Mouse (Mus musculus) ES-Bruce4 (cell line): ENCODE data around the gene Luc7l3. TPM values are rescaled to one million over a fixed set of nuclear protein-coding genes. Genes with fewer than 3 reads are reported as not detected.

Experiments used
- H3K27ac ChIP-seq: 2 replicates; pipeline ENCODE4 v1.5.1; 2012; ENCODE audit warnings: low read length, inconsistent platforms; ENCODE audit not compliant: insufficient read depth
- H3K27me3 ChIP-seq: 2 replicates; pipeline ENCODE4 v1.6.1; 2012; ENCODE audit warnings: mild to moderate bottlenecking, low read length, inconsistent platforms; ENCODE audit not compliant: control insufficient read depth, poor library complexity, insufficient read depth, severe bottlenecking
- H3K36me3 ChIP-seq: 2 replicates; pipeline ENCODE4 v1.6.1; 2012; ENCODE audit warnings: inconsistent platforms, mild to moderate bottlenecking, low read length, moderate library complexity; ENCODE audit not compliant: control insufficient read depth, poor library complexity, insufficient read depth, severe bottlenecking
- H3K4me1 ChIP-seq: one replicate; pipeline ENCODE4 v1.8.1; 2011; ENCODE audit warnings: low read length; ENCODE audit not compliant: control insufficient read depth, insufficient read depth
- H3K4me3 ChIP-seq: 2 replicates; pipeline ENCODE4 v1.5.1; 2011; ENCODE audit warnings: low read depth, mild to moderate bottlenecking, low read length
- H3K9ac ChIP-seq: 2 replicates; pipeline ENCODE4 v1.6.1; 2012; ENCODE audit warnings: low read depth, mild to moderate bottlenecking, inconsistent platforms; ENCODE audit not compliant: poor library complexity, severe bottlenecking
- H3K9me3 ChIP-seq: replicated peaks from 2 replicates; pipeline ENCODE4 v1.6.1; 2012; ENCODE audit warnings: mild to moderate bottlenecking, low read length, inconsistent platforms; ENCODE audit not compliant: control insufficient read depth, poor library complexity, insufficient read depth, severe bottlenecking
- CTCF ChIP-seq: IDR thresholded peaks from one replicate; pipeline ENCODE4 v1.8.1; 2011; ENCODE audit warnings: low read depth, low read length
- EP300 ChIP-seq: IDR thresholded peaks from 2 replicates; pipeline ENCODE4 v1.6.1; 2011; ENCODE audit warnings: low read depth, low read length; ENCODE audit not compliant: insufficient read depth
- POLR2A ChIP-seq: IDR thresholded peaks from one replicate; pipeline ENCODE4 v1.8.1; 2011; ENCODE audit warnings: low read length; ENCODE audit not compliant: insufficient read depth
- polyA plus RNA-seq: library from polyadenylated mRNA; stranded (reverse); fragments of >200 nt; gene quantifications from 2 replicates; pipeline ENCODE4 v1.2.4, GENCODE M21; 2011; ENCODE audit warnings: low read depth; ENCODE audit not compliant: missing spikeins, insufficient read depth, insufficient read length

The Luc7l3 gene
- polyA plus RNA-seq, 1 experiment, result 223 TPM

DNA sequence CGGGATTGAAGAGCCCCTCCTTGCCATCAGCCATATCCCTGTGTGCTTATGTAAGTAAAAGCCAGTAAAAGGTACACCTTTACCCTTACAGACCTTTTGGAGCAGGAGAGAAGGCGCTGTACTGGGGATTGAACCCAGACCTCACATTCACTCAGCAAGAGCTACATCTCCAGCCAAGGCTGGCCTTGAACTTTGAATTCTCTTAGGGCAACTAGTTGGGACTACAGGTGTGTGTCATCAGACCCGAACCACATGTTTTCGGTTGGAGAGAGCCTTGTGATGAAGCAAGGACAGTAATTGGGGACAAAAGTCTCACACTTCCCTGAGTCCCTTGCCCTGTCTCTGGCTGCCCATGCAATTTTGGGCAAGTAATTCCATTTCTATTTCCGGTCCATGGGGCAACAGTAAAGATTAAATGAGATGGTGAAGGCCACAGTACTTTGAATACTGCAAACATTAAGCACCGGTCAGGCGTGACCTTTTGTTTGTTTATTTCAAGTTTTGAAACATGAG, 25.3 kb upstream of the Luc7l3 start:
- Histone ChIP-seq H3K27ac (no peak overlapping the region), H3K4me1 (no peaks in the 10 kb centered on the region), H3K27me3 (no peaks in the 10 kb centered on the region), H3K9me3 (no peaks in the 10 kb centered on the region), H3K4me3 (no peak overlapping the region), H3K36me3 (no peaks in the 10 kb centered on the region), H3K9ac (no peak overlapping the region)
- no peak for TF ChIP-seq CTCF
- no peak for TF ChIP-seq EP300
- no peak for TF ChIP-seq POLR2A

- H3K27ac ChIP-seq, result no peak overlapping the region
- H3K4me3 ChIP-seq, result no peak overlapping the region
- H3K9ac ChIP-seq, result no peak overlapping the region
- TF ChIP-seq CTCF, result no peak
- H3K9me3 ChIP-seq, result no peaks in the 10 kb centered on the region
- H3K4me1 ChIP-seq, result no peaks in the 10 kb centered on the region
- H3K27me3 ChIP-seq, result no peaks in the 10 kb centered on the region
- H3K36me3 ChIP-seq, result no peaks in the 10 kb centered on the region
Observed at GRCm38 (mm10) chr11:94346611-94347010, 24.8 kb upstream of the Luc7l3 start.

- no peaks in the 10 kb centered on the region for H3K27me3 ChIP-seq
- H3K9me3 ChIP-seq, result no peaks in the 10 kb centered on the region
- no peak overlapping the region for H3K9ac ChIP-seq
- TF ChIP-seq POLR2A, result no peak
- TF ChIP-seq CTCF, result no peak
- no peak for TF ChIP-seq EP300
- H3K36me3 ChIP-seq, result no peaks in the 10 kb centered on the region
- H3K4me1 ChIP-seq, result no peaks in the 10 kb centered on the region
- H3K27ac ChIP-seq, result no peak overlapping the region
- no peak overlapping the region for H3K4me3 ChIP-seq
Observed at GRCm38 (mm10) chr11:94345926-94346325, 24.1 kb upstream of the Luc7l3 start.

- Histone ChIP-seq H3K36me3 (no peaks in the 10 kb centered on the region), H3K9ac (no peak overlapping the region), H3K27me3 (no peaks in the 10 kb centered on the region), H3K4me3 (no peak overlapping the region), H3K4me1 (no peaks in the 10 kb centered on the region), H3K9me3 (no peaks in the 10 kb centered on the region), H3K27ac (no peak overlapping the region)
- TF ChIP-seq POLR2A (no peak), EP300 (no peak), CTCF (no peak)
Observed at GRCm38 (mm10) chr11:94344470-94344869, 22.7 kb upstream of the Luc7l3 start.

- no peak for TF ChIP-seq POLR2A
- TF ChIP-seq CTCF, result no peak
- H3K27ac ChIP-seq, result no peak overlapping the region
- H3K4me1 ChIP-seq, result no peaks in the 10 kb centered on the region
- H3K9ac ChIP-seq, result no peak overlapping the region
- H3K36me3 ChIP-seq, result 0 out of 2 replicates have a peak, but pooled peaks cover 3% of the 10 kb centered on the region
- no peaks in the 10 kb centered on the region for H3K9me3 ChIP-seq
- no peak overlapping the region for H3K4me3 ChIP-seq
- no peaks in the 10 kb centered on the region for H3K27me3 ChIP-seq
Observed at GRCm38 (mm10) chr11:94343955-94344358, 22.2 kb upstream of the Luc7l3 start.

GRCm38 (mm10) chr11:94342114-94342905, 20.5 kb upstream of the Luc7l3 start:
- TF ChIP-seq CTCF, result no peak
- no peak for TF ChIP-seq POLR2A
- TF ChIP-seq EP300, result no peak
- no peak overlapping the region for H3K27ac ChIP-seq
- no peak overlapping the region for H3K9ac ChIP-seq

More at GRCm38 (mm10) chr11:94342114-94342905, 20.5 kb upstream of the Luc7l3 start:
- no peaks in the 10 kb centered on the region for H3K4me1 ChIP-seq
- H3K4me3 ChIP-seq, result no peak overlapping the region
- H3K9me3 ChIP-seq, result no peaks in the 10 kb centered on the region
- H3K36me3 ChIP-seq, result peaks cover 9% of the 10 kb centered on the region; the same call in 1 of the 2 replicates
- no peaks in the 10 kb centered on the region for H3K27me3 ChIP-seq
